Mouse (Mus musculus) lung, postnatal 36 days (tissue): ENCODE measurements around the gene Cnp.
"Not testable (repeated sequence)": the region's sequence is repeated elsewhere in the genome, so short reads cannot be mapped to it uniquely, and the experiment has no call there.

Source experiments
- DNase-seq: peaks from one replicate; pipeline ENCODE4 v3.0.0; 2022; ENCODE audit warnings: mixed read lengths

Gene Cnp

GRCm38 (mm10) chr11:100557563-100557962, 17.1 kb upstream of the Cnp start:
- DNase-seq = no peak

GRCm38 (mm10) chr11:100559476-100559875, 15.2 kb upstream of the Cnp start:
- no peak for DNase-seq

- no peak for DNase-seq
Measured at GRCm38 (mm10) chr11:100561748-100562147, 13.0 kb upstream of the Cnp start.

GRCm38 (mm10) chr11:100564297-100564696, 10.4 kb upstream of the Cnp start:
- no peak for DNase-seq

- DNase-seq = no peak
Measured at GRCm38 (mm10) chr11:100564703-100565102, 10.0 kb upstream of the Cnp start.

- DNase-seq = no peak
Measured at GRCm38 (mm10) chr11:100567229-100567628, 7.5 kb upstream of the Cnp start.

- DNase-seq = no peak
Measured at GRCm38 (mm10) chr11:100567815-100568245, 6.9 kb upstream of the Cnp start.

- DNase-seq = no peak
Measured at GRCm38 (mm10) chr11:100568692-100569091, 6.0 kb upstream of the Cnp start.

GRCm38 (mm10) chr11:100569789-100570188, 4.9 kb upstream of the Cnp start:
- DNase-seq = no peak

- DNase-seq = peak; percentile 90
Measured at GRCm38 (mm10) chr11:100570430-100571201, 4.1 kb upstream of the Cnp start.

GRCm38 (mm10) chr11:100571202-100571567, 3.5 kb upstream of the Cnp start:
- DNase-seq = no peak

GRCm38 (mm10) chr11:100574188-100574587, 516 bp upstream of the Cnp start:
- no peak for DNase-seq

GRCm38 (mm10) chr11:100575484-100575855, 766 bp downstream of the Cnp start:
- no peak for DNase-seq

- DNase-seq = no peak
Measured at GRCm38 (mm10) chr11:100576256-100576655, 1.6 kb downstream of the Cnp start.

GRCm38 (mm10) chr11:100577852-100578599, 3.3 kb downstream of the Cnp start:
- no peak for DNase-seq

GRCm38 (mm10) chr11:100579116-100579799, 4.6 kb downstream of the Cnp start:
- DNase-seq = peak; percentile 17

GRCm38 (mm10) chr11:100580275-100580674, 5.6 kb downstream of the Cnp start:
- DNase-seq = no peak

GRCm38 (mm10) chr11:100581756-100582155, 7.1 kb downstream of the Cnp start:
- peak; percentile 23 for DNase-seq

- not testable (repeated sequence) for DNase-seq
Measured at GRCm38 (mm10) chr11:100582413-100582812, 7.7 kb downstream of the Cnp start.

- DNase-seq = no peak
Measured at GRCm38 (mm10) chr11:100582836-100583235, 8.1 kb downstream of the Cnp start.

- no peak for DNase-seq
Measured at GRCm38 (mm10) chr11:100584561-100584961, 9.9 kb downstream of the Cnp start.

GRCm38 (mm10) chr11:100585148-100585547, 10.4 kb downstream of the Cnp start:
- no peak for DNase-seq

- no peak for DNase-seq
Measured at GRCm38 (mm10) chr11:100588462-100588861, 13.8 kb downstream of the Cnp start.
